Mouse (Mus musculus): ENCODE measurements around the gene Tpr. TPM values are rescaled to one million over a fixed set of nuclear protein-coding genes. Genes with fewer than 3 reads are reported as not detected.

Gene Tpr
- total RNA-seq (2015): 312 and 339 TPM in 2 replicates
- 398 and 424 TPM in 2 replicates for total RNA-seq (2017)

- peak; percentile 83 for ATAC-seq (ENCODE audit: poor library complexity, severe bottlenecking)
Measured at GRCm38 (mm10) chr1:150392638-150393487, at the start of gene Tpr, which contains the start of gene Odr4. Gene Tpr, plus strand, starts transcription at chr1:150392838. Gene Odr4, minus strand, starts transcription at chr1:150393080.

DNA sequence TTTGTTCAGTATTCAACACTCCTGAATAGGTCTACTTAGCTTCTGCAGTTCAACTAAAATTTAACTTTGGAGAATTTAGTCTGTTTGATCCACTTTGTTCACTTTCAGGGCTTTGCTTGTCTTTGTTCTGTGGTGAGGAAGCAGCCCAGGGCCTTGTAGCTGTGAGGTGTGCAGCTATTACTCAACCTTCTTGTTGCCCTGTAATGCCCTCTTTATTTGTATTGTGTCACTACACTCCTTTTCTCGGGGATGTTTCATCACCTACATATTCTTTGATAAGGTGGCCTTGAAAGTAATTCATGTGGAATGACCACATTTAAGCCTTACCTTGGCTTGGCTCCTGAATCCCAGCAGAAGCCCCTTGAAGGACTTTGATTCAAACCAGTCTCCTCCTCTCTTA is 31.8 kb upstream of the Tpr start:
- no peak for ATAC-seq (ENCODE audit: poor library complexity, severe bottlenecking)

GRCm38 (mm10) chr1:150372895-150373294 is 19.7 kb upstream of the Tpr start:
- peak; percentile 77 for ATAC-seq (ENCODE audit: poor library complexity, severe bottlenecking)

DNA sequence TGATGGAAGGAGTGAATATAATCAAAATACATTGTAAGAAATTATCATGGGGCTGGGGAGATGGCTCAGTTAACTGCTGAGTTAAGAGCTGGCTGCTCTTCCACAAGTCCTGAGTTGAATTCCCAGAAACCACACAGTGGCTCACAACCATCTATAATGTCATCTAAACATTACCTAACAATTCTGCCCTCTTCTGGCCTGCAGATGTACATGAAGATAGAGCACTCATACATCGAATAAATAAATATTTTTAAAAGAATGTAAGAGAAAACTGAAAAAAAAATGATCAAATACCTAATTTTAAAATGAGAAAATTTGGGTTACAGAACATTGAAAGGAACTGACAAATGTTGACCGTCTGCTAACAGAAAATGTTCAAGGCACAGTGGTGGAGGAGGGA is 18.4 kb upstream of the Tpr start:
- no peak for ATAC-seq (ENCODE audit: poor library complexity, severe bottlenecking)

DNA sequence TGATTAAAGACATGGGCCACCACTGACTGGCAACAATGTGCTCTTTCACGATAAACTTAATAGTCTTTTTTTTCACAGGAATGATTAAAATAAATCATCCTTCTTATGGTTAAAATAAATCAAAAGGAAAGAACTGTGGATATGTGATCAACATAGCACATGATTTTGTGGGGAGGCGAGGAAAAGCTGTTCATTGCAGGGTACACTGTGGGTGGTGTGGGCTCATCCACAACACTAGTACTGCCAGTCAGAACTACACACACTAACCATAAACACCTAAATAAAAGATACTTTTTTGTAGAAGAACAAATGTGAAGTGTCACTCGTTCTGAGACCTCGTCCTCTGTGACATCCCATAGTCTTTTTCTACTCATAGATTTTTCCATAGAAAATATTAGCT is 8.5 kb upstream of the Tpr start:
- no peak for ATAC-seq (ENCODE audit: poor library complexity, severe bottlenecking)

DNA sequence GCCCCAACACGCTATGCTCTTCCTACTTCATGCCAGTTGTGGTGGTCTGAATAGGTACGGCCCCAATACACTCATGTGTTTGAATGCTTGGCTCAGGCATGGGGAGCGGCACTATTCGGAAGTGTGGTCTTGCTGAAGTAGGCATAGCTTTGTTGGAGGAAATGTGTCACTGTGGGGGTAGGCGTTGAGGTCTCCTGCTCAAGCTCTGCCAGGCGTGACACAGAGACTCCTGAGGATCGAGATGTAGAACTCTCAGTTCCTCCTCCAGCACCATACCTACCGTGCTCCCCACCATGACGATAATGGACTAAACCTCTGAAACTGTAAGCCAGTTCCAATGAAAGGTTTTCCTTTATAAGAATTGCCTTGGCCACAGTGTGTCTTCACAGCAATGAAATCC is 5.1 kb upstream of the Tpr start:
- ATAC-seq (ENCODE audit: poor library complexity, severe bottlenecking): no peak

DNA sequence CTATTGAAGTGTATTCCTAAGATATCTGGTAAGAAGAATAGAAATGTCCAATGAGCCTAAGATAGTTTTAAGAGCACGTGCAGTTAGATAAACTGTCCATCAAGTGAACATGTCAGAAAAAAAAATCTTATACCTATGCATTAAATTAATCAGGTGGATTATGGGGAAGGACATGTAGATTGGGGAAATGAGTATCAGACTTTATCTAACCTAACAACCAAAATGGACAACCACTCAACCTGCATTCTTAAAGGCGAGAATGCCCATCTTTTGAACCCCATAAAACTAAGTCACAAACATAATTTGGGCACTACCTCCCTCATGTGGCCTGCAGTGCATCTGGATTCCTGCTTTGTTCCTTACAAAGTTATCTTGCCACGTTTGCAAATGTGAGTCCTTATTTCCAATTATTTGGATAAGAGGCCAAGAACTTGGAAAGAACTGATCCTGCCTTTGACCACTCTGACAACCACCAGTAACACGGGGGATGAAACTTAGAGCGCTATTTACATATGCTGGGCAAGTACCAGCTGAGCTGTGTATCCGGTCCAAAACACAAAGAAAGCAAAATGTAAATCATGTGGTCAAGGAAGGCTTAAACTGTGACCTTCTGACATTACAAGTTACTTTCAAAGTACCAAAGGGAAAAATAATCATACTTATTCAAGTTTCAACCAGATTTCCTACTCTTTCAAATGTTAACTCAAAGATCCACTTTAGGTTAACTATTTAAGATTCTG is 3.1 kb upstream of the Tpr start:
- ATAC-seq (ENCODE audit: poor library complexity, severe bottlenecking): no peak

DNA sequence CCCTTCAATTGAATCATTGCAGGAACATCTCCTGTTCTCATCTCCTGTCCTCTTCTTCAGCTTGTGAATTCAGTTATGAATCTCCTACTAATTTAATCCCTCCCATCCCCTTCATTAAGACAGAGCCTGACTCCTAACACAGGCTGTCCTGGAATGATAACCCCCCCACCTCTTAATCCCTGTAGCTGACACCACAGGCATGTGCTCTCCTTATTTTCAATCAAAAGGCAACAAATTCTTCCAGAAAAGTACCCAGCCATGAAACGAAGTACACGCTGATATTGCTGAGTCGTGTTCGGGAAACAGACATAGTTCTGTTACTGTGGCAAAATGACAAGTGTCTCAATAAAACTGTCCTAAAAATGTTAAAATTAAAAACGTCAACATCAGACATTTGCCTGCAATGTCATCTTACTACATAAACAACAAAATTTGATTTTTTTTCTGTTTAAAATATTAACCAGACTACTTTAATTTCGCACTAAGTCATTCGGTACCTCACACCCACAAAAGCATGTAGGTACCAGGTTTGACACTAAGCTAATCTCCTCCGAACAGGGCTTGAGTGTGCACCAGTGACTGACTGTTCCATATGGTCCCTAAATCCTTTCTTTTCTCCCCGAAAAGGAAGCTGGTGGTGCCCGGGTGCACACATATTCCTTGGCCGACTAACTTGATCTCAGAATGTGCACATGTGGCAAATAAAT is 554 bp upstream of the Tpr start:
- ATAC-seq (ENCODE audit: poor library complexity, severe bottlenecking): peak; percentile 5

DNA sequence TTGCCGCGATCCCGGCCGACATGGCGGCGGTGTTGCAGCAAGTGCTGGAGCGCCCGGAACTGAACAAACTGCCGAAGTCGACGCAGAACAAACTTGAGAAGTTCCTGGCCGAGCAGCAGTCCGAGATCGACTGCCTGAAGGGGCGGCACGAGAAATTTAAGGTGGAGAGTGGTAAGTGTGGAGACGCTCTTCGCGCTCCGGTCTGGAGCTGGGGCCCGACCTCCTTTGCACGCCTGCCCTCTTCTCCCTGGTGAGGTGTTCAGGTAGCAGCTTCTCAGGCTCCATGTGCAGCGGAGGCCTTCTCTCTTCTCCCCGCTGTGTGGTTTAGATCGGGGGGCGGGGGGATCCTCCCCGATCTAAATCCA is 832 bp downstream of the Tpr start:
- no peak; the same call in 1 of the 2 replicates for ATAC-seq (ENCODE audit: poor library complexity, severe bottlenecking)

DNA sequence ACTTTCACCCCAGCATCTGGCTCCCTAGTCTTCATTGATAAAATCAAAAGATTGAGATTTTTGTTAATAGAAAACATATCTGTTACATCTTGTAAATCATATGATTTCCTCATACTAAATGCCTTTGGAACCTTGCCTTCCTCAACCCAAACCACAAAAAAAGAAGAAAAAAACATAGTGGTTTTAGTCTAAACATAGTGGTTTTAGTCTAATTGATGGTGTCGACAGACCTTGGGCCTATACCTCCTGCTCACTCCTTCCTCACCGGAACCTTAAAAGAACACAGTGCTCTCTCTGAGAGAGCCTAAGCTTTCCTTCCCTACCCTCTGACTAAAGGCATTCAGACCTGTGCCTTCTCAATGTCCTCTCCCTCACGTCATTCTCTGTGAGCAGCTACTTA is 3.4 kb downstream of the Tpr start:
- no peak for ATAC-seq (ENCODE audit: poor library complexity, severe bottlenecking)

DNA sequence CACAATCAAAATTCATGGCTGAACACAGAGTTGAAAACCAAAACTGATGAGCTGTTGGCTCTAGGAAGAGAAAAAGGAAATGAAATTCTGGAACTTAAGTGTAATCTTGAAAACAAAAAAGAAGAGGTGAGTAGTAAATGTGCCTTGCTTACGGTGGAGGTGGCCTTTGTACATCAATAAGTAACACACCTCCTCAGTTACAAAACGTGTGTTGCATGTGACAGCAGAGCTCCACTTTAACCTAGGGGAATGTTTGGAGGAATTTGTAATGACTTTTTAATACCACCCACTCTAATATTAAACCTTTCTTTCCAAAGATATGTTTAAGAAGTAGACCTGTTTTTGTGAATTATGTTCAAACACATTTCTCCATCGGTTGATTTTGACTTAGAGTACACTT is 11.3 kb downstream of the Tpr start:
- ATAC-seq (ENCODE audit: poor library complexity, severe bottlenecking): no peak

- no peak for ATAC-seq (ENCODE audit: poor library complexity, severe bottlenecking)
Measured at GRCm38 (mm10) chr1:150404555-150404954, 11.9 kb downstream of the Tpr start.

GRCm38 (mm10) chr1:150407285-150407684 is 14.6 kb downstream of the Tpr start:
- ATAC-seq (ENCODE audit: poor library complexity, severe bottlenecking): no peak

GRCm38 (mm10) chr1:150409996-150410395 is 17.4 kb downstream of the Tpr start:
- no peak for ATAC-seq (ENCODE audit: poor library complexity, severe bottlenecking)

GRCm38 (mm10) chr1:150416006-150416405 is 23.4 kb downstream of the Tpr start:
- peak; percentile 75 for ATAC-seq (ENCODE audit: poor library complexity, severe bottlenecking)

DNA sequence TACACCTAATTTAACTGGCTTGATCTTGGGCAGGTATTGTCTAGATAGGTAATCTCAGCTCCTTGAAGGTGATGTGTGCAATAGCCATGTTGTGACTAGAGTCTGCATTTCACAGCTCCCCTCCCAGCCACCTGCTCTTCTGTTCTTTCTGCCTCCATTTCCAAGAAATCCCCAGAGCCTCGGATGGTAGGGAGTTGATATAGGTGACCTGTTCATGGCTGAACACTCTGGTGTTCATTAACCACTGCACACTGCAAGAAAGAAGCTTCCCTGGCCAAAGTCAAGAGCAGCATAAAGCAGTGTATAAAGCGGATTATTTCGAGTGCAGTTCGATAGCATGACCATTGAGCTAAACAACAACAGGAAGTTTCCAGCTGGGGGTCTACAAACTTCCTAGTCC is 25.8 kb downstream of the Tpr start:
- no peak for ATAC-seq (ENCODE audit: poor library complexity, severe bottlenecking)

- no peak for ATAC-seq (ENCODE audit: poor library complexity, severe bottlenecking)
Measured at GRCm38 (mm10) chr1:150425665-150426064, 33.0 kb downstream of the Tpr start.

- ATAC-seq (ENCODE audit: poor library complexity, severe bottlenecking): no peak
Measured at GRCm38 (mm10) chr1:150426216-150426615, 33.6 kb downstream of the Tpr start.

DNA sequence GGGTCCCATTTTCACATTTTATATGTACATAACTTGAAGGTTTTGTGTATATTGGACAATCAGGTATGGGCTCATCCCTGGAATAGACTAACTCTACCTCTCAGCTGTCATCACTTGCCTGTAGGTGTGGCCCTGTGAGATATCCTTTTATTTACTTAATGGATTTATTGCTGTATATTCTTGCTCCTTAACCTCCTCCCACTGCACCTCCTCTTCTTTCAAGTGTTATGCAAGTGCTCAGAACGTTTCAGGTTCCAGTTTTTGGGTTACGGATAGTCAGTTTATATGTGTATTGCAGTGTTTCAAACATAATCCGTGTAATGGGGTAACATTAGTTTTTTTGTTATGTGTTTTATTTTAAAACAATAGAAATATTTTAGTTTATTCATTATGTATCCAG is 46.0 kb downstream of the Tpr start:
- ATAC-seq (ENCODE audit: poor library complexity, severe bottlenecking): no peak

- no peak for ATAC-seq (ENCODE audit: poor library complexity, severe bottlenecking)
Measured at GRCm38 (mm10) chr1:150441731-150442130, 49.1 kb downstream of the Tpr start.

GRCm38 (mm10) chr1:150458977-150459376 is 66.3 kb downstream of the Tpr start:
- ATAC-seq (ENCODE audit: poor library complexity, severe bottlenecking): peak; percentile 31; the same call in 1 of the 2 replicates
